Mouse (Mus musculus): Measurements from ENCODE around the gene Auts2. TPM values are rescaled to one million over a fixed set of nuclear protein-coding genes. Genes with fewer than 3 reads are reported as not detected.

The Auts2 gene
- total RNA-seq, 2 experiments from 2014 or later, result 19.4 to 30.5 TPM

DNA sequence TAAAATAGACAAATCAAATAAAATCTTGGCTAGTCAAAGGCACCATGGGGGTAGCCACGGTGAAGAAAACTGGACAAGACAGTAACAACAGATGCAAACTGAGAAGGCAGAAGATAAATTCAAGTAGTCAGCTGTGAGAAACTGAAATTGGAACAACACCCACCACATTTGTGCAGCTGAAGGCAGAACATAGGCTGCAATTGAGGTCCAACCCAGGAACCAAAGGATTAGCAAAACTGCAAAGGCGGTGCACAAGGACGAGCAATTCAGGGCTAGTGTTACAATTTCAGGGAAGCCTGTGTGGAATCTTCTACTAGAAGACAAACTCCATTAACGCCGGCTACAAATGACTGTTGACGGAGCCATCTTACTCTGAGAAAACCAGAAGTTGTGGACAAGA lies 550.9 kb downstream of the Auts2 start:
- DNase-seq, result no peak
- intact Hi-C loops (cut with DNase I; ENCODE audit: low total_unique reads), result no loop called here

DNA sequence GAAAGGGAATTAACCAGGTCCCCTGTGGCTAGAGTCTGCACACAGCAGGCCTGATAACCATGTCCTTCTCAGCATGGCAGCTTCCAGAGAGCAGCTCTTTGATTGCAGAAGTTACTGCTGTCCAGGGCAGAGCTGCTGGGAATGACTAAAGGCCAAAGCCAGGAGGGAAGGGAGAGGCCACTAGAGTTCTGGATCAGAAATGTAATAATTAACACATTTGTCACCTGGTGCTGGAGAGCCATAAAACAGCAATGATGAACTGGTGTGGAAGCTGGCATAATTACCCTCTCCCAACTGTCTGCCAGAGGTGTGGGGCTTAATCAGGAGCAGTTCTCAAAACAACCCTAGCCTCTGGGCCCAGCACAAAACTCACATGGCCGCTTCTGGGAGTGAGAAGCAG lies 552.6 kb downstream of the Auts2 start:
- DNase-seq, result no peak
- intact Hi-C loops (cut with DNase I; ENCODE audit: low total_unique reads), result no loop called here

DNA sequence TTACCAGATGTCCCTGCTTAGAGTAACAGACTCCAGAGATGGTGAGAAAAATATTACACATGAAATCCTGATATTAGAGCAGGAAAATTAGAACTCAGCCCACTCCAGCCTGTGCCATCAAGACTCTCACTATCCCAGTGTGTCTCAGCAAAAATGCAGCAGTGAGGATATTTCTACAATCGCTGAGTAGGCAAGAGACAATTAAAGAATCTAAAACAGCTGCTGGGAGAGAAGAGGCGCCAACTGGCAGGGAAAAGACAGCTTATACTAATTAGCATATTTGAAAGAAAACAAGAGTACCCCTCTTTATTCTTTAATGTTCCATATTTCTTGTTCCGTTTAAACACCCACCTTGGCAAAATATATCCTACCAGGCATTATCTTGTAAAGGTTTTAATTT lies 561.7 kb downstream of the Auts2 start:
- intact Hi-C loops (cut with DNase I; ENCODE audit: low total_unique reads), result no loop called here
- DNase-seq, result no peak

DNA sequence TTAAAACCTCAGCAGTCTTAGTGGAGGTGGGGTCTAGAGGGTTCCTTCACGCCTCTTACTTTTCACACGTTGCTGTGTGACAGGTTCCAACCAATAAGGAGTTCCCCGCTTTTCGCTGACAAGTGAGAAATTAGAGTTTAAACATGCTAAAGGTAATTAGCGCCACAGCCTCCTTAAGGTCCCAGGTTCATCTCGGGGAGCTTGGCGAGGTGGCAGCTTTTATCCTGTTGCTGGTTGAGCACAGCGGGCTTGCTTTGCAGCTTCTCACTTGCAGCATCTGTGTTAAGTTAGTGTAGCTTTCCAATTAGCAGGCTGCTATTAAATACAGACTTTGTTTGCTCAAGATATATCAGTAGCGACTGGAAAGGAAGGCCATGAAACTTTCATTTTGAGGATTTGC lies 564.2 kb downstream of the Auts2 start:
- DNase-seq, result no peak
- intact Hi-C loops (cut with DNase I; ENCODE audit: low total_unique reads), result no loop called here

DNA sequence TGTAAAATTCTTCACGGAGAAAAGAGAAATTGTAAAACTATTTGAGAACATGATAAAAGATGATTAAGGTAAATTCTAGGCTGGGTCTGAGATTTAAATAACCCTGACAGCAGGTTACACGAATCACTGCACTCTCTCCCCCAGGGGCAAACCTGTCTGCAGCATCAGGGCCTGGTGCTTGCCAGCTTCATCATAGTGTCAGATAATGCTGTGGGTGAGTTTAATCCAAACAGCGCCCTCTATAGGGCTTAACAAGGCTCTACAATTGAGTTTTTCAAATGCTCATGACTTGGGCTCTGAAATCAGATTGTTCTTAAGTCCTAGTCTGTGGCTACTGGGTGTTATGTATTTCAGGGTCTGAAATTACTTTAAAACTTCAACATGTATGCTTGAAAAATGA lies 565.6 kb downstream of the Auts2 start:
- no peak for DNase-seq
- intact Hi-C loops (cut with DNase I; ENCODE audit: low total_unique reads), result no loop called here

DNA sequence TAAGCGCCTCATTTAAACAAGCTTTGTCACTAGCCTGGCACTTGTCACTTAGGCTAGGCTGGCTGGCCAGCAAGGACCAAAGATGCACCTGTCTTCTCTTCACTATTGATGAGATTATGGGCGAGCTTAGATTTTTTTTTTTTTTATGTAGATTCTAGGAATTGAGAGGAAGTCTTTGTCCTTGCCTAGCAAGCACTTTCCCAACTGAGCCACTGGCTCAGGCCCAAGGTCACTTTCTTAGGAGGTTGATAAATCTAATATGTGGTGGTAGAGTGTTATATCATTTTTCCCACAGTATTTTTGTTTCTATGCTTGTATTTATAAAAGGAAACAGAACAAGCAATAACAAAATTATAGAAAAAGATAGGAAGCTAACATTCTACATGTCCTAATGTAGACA lies 571.2 kb downstream of the Auts2 start:
- intact Hi-C loops (cut with DNase I; ENCODE audit: low total_unique reads), result no loop called here

DNA sequence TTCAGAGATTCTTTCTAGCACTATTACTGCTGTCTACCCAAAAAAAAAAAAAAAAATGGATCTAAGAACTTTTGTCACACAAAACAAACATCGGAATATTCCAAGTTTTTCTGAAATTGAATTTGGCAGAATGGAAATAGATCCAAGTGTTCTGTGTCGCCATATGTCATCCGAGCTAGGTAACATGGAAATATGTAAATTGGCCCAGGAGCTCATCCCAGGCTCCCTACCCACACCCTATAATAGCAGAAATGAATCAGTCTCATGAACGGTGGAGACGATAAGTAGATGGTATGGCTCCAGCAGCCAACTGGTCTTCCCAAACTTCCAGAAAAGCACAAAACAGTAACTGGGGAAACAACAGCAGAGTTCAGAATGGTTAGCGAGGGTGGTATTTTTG lies 577.6 kb downstream of the Auts2 start:
- no peak for DNase-seq
- intact Hi-C loops (cut with DNase I; ENCODE audit: low total_unique reads), result no loop called here

More for the DNA sequence above, 571.2 kb downstream of the Auts2 start:
- no peak for DNase-seq

DNA sequence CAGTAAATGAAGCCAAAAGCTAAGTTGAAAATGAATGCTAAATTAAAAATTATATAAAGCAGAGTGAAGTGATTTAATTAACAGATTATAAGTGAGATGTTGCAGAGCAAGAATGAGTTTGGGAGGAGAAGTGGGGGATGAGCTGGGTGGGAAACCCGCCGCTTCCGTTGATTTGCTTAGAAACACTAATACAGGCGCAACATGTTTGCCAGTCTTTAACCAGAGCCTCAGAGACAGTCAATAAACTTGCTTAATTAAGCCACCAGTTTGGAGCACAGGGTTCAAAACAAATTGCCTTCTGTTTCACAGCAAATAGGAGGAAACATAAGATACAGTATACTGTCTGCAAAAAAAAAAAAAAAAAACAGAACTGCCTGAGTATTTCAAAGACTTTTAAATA lies 579.6 kb downstream of the Auts2 start:
- DNase-seq, result no peak
- intact Hi-C loops (cut with DNase I; ENCODE audit: low total_unique reads), result no loop called here

DNA sequence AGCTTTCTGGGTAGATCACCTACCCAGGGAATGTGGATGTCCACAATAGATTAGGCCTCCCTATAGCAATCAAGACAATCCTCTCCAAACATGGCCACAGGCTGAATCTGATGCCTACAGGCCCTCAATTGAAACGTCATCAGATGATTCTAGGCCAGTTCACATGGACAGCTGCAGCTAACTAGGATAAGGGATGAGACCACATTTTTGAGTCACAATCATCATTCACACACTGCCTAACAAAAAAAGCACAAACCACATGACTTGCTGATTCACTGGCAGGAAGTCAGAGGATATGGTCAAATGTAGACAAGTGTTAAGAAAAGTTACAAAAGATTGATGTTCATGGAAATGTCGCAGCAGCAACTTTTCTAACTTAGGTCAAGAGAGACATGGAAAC lies 581.3 kb downstream of the Auts2 start:
- DNase-seq, result no peak
- intact Hi-C loops (cut with DNase I; ENCODE audit: low total_unique reads), result no loop called here

DNA sequence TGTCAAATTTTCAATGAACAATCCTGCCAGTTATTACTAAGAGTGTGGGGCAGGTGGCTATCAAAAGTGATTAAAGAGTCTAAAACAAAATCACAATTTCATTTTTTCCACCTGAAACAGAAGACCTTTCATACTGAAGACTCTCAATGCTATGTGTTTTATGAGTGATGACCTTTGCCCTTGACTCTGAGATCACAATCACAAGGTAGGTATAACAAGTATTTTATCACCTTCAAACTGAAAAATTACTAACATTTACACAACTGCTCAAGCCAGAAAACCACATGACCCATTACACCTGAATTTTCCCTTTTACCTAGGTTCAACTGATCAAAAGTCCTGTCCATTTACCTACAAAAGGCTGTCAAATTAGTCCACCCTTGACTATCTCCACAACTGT lies 582.7 kb downstream of the Auts2 start:
- DNase-seq, result no peak

DNA sequence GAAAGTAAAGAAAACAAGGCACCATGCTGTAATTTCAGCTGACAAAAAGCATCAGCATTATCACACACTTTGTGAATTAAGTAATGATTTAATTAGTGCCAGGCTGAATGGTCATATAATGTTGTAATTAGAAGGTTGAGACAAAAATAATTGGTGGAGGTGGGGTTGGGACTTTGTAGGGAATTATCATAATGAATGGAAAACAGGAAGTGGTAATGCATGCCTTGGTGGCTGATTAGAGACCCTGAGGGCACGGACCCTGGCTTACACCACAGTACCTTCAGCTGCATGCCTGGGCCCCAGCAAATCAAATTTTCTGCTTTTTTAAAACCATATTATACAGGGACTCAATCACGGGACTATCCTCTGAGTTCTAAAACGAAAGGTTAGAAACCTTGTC lies 586.1 kb downstream of the Auts2 start:
- intact Hi-C loops (cut with DNase I; ENCODE audit: low total_unique reads), result no loop called here
- no peak for DNase-seq

More for the DNA sequence above, 582.7 kb downstream of the Auts2 start:
- intact Hi-C loops (cut with DNase I; ENCODE audit: low total_unique reads), result no loop called here

DNA sequence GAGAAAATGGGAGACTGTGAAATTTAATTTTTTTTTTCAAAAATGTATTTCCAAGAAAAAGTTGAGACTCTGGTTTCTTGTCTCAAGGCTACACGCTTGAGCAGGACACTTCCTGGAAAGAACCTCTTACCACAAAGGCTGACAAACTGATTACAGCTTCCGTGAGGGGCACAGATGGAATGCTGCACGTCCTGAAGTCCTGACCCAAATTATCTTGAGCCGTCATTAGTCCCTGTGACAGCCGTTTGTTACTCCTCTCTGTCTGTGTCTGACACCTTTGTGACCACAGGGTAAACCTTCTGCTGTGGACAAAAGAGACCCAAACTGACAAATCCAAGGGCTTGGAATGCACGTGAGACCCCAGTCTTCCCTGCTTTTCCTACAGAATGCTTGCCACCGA lies 587.1 kb downstream of the Auts2 start:
- DNase-seq, result no peak
- intact Hi-C loops (cut with DNase I; ENCODE audit: low total_unique reads), result no loop called here

DNA sequence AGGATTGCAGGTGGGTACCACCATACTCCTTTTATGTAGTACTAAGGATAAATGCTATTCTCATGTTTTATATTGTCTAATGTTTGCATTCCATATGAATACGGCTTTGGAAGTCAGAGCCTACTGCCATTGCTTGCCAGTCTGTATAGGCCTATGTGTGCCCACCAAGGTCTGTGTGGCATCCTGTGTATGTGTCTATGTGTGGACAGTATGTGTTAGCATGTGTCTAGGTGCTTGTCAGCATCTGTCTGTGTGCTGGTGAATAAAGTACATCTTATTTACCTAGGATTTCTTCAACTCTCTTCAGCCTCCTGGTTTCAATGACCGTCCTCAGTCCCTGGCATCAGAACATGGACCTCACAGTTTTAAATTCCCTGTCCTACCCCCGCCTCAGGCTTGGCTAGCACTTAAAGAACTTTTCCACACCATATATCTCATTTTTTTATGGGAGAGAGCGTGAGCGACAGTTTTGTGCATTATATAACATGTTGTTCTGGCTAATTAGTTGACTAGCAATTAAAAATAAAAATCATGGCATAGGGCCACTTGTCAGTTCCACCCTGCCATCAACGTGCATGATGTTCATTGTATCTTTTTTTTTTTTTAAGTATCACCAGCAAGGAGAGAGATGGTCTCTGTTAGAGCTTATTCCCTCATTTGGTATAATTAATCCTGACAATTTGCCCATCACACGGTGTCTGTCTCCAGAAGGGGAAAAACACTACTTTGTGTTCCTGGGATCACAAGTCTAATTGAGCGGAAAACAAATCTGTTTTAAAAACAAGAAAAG lies 587.7 kb downstream of the Auts2 start:
- no peak for DNase-seq
- intact Hi-C loops (cut with DNase I; ENCODE audit: low total_unique reads), result no loop called here

DNA sequence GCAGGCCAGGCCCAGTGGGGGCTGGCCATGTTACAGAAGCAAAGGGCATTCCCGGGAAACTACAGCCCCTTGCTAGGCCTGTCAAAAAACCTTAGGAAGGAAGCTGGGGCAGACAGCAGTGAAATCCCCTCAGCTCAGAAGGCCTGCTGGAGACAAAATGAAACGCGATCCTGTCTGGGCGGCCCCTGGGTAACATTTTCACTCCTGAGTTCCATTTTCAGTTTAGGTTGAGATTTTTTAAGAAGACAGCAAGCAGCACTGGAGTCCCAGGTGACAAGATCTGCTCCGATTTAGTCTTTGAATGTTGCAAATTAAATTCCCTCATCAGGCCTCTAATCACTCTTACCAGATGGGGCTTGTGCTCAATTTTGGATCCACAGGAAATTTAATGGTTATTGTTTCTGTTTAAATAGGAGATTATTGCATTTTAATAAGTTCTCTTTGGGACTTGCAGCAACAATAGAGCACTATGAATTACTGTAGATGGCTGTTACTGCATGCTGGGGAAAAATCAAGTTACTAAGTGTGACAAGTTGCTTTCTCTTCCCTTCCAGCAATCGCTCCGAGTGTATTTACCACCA lies 594.5 kb downstream of the Auts2 start:
- intact Hi-C loops (cut with DNase I; ENCODE audit: low total_unique reads), result no loop called here
- DNase-seq, result no peak

DNA sequence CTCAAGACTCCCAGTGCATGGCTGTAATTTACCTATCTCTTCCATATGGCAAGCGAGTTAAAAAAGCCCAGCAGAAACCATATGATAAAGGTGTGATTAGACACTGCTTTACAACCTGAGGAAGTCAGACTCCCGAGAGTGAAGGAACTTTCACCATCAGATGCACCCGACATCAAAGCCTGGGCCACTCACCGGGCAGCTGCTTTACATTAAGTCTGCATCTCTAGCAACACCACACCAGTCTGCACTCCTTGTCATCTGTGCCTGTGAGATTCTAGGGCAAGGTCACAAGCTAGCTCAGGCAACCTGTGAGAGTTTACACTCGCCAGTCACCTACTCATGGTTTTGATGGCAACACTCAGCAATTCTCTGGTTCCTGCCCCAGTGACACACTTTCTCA lies 596.3 kb downstream of the Auts2 start:
- DNase-seq, result no peak
- intact Hi-C loops (cut with DNase I; ENCODE audit: low total_unique reads), result no loop called here

DNA sequence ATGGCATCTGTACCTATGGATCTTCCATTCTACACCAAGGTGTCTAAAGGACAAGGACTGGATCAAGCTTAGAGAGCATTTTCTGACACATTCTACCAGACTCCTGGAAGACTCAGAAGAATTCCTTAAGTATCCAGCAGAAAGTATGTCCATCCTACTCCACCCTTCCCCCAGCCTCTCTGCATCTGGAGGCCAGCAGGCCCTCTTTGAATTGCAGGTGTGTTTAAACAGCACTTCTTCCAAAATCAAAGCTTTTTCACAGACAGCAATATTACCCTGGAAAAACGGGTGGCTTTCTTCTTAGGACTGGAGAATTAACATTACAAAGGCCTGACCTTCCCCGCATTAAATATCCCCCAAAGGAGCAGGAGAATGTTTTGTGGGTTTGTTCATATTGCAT lies 598.4 kb downstream of the Auts2 start:
- DNase-seq, result no peak
- intact Hi-C loops (cut with DNase I; ENCODE audit: low total_unique reads), result no loop called here

DNA sequence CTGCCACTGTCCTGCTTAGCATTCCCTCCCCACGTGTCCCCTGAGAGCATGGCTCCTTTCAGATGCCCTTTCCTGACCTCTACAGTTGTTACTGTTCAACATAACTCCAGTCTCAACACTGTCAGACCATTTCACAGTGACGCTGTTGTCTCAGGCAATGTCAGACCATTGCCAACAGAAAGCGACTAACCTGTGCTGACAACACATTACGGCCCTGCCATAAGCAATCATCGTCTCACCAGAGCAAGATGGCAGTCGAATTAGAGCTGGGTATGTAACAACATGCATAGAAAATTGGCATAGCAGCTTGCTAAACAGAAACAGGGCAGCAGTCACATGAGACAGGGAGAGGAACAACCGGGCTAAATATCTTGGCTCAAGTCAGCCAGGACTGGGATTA lies 614.4 kb downstream of the Auts2 start:
- intact Hi-C loops (cut with DNase I; ENCODE audit: low total_unique reads), result no loop called here
- DNase-seq, result no peak

DNA sequence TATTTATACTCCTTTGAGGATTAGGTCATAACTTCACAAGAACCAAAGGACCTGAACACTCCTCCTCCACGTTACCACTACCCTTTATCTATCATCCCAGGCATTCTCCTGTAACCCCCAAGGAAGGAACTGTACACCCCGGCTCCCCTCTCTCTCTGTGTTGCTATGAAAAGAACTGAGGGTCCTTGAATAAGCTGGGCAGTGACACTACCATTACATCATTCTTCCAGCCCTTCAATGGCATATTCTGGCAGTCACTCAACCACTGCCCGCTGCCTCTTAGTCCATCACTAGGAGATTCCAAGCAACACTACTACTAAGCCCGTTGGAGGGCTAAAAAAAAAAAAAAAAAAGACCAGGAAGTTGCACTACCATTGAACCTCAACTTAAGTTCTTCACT lies 620.4 kb downstream of the Auts2 start:
- no peak for DNase-seq
- intact Hi-C loops (cut with DNase I; ENCODE audit: low total_unique reads), result no loop called here

DNA sequence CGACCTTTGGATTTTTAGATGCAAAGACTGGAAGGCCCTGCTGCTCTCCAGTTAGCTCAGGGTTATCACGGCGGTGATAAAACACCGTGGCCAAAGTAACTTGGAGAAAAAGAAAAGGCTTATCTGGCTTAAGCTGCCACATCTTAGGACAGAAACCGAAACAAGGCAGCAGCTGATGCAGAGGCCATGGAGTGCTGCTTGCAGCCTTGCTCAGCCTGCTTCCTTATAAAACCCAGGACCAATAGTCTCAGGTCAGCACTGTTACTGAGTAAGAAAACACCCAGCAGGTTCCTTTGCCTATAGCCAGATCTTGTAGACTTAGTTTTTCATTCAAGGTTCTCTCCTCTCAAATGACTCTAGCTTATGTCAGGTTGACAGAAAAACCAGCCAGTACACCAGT lies 621.0 kb downstream of the Auts2 start:
- intact Hi-C loops (cut with DNase I; ENCODE audit: low total_unique reads), result no loop called here

DNA sequence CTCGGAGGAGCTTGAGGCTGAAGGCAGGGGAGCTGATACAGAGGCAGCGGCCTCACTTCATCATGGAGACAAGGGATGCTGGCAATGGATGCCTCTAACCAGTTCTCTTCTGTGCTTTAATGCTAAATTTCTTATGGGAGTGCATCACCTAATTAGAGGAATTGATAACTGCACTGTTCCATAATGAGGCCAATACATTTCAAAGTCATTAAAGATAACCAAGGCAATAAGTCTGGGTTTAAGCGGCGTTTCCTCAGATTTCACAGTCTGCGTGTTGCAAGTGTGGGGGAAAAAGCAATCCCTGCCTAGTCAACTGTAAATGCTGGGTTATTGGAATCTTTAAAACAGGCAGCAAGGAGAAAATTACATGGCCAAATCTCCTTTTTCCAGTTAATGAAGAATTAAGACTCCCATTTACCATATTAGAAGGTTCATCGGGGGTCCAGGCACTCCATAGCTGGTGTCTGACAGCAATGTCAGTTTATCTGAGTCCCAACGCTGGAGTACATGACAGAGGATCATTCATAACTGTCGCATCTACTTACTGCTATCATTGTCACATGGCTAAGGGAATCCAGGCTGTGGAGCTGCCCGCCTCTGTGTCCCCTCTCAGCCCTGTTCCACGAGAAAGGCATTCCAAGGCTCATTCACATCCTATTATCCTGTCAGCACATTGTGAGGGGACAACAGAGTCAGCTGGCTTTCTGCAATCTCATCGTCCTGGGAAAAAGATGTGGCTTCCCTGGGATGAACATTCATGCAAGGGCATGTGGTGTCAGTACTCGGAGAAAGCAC lies 623.0 kb downstream of the Auts2 start:
- intact Hi-C loops (cut with DNase I; ENCODE audit: low total_unique reads), result no loop called here
- DNase-seq, result no peak

More for the DNA sequence above, 621.0 kb downstream of the Auts2 start:
- DNase-seq, result no peak
